Mouse (Mus musculus) retina, postnatal 7 days (tissue): ENCODE measurements around the gene Gm10256.
"Not testable (repeated sequence)": the region's sequence is repeated elsewhere in the genome, so short reads cannot be mapped to it uniquely, and the experiment has no call there.

ENCODE experiments used
- DNase-seq: peaks from one replicate; pipeline ENCODE4 v3.0.0-alpha.2; 2012; ENCODE audit warnings: low read depth, low spot score

Gm10256 gene

DNA sequence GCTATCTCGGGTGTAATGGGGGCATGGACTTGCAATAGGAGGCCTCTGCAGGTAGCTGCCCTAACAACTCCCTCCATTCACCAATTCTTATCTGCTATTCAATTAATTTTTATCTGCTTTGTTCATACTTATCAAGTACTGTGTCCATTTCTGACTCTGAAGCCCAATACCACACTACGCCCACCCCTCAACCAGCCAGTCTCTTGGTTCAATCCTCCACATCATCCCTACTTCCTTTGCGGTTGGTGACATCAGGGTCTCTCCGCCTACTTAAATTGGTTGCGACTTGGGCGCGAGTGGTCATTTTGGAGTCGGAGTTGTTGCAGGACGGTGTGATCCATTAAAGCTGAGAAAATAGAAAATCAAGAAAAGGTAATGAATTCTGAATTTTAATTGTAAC lies at the start of gene Gm10256, which contains the start of gene Rbmy:
Gene Gm10256, plus strand, starts transcription at position 320 of the 400 bp plus-strand sequence.
Gene Rbmy, plus strand, starts transcription at position 301 of the 400 bp plus-strand sequence.
- not testable (repeated sequence) for DNase-seq

DNA sequence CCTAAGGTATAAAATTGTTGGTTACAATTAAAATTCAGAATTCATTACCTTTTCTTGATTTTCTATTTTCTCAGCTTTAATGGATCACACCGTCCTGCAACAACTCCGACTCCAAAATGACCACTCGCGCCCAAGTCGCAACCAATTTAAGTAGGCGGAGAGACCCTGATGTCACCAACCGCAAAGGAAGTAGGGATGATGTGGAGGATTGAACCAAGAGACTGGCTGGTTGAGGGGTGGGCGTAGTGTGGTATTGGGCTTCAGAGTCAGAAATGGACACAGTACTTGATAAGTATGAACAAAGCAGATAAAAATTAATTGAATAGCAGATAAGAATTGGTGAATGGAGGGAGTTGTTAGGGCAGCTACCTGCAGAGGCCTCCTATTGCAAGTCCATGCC lies 34.4 kb upstream of the Gm10256 start, which contains the start of gene Gm4064:
Gene Gm4064, minus strand, starts transcription at position 101 of the 400 bp plus-strand sequence.
- not testable (repeated sequence) for DNase-seq

DNA sequence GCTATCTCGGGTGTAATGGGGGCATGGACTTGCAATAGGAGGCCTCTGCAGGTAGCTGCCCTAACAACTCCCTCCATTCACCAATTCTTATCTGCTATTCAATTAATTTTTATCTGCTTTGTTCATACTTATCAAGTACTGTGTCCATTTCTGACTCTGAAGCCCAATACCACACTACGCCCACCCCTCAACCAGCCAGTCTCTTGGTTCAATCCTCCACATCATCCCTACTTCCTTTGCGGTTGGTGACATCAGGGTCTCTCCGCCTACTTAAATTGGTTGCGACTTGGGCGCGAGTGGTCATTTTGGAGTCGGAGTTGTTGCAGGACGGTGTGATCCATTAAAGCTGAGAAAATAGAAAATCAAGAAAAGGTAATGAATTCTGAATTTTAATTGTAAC lies 70.2 kb downstream of the Gm10256 start, which contains the start of gene Gm10352:
Gene Gm10352, plus strand, starts transcription at position 301 of the 400 bp plus-strand sequence.
- not testable (repeated sequence) for DNase-seq
